Mouse (Mus musculus) thymus, adult 2 months (tissue): ENCODE results near the gene Akap13.

Experiments used
- CTCF ChIP-seq: fragments of 200-500 bp; IDR thresholded peaks from 2 replicates; pipeline ENCODE4 v1.5.1; 2012; ENCODE audit warnings: mild to moderate bottlenecking, control low read depth, low read length, moderate library complexity, borderline replicate concordance; ENCODE audit not compliant: control insufficient read depth, poor library complexity, insufficient read depth; ENCODE audit errors: extremely low read depth
- POLR2A ChIP-seq: fragments of 200-500 bp; IDR thresholded peaks from 2 replicates; pipeline ENCODE4 v1.6.1; 2012; ENCODE audit warnings: mild to moderate bottlenecking, low read length, control low read depth, moderate library complexity; ENCODE audit not compliant: control insufficient read depth, poor library complexity, insufficient read depth; ENCODE audit errors: extremely low read depth

DNA sequence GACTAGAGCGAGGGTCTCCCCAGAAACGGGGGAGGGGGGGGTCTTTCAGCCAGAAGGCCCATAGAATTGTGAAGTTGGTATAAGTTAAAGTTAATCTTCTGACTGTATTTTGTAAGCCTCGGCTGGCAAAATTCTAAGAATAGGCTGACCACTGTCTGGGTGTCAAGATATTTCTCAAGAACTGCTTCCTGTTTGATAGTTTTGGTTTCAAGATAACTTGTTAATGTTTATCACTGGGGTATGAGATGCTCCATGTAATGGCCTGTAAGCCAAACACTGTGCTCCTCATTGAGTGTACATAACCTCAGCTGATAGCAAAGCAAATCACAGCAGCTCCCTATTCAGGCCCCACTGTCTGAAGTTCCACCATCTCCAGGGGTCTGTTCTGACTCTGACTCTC, 332.0 kb downstream of the Akap13 start:
- TF ChIP-seq CTCF (no peak), POLR2A (no peak)
